Mouse (Mus musculus) Muller cell, postnatal 12 days (primary cell): ENCODE measurements at regions not wholly inside any gene's neighbourhood (a gene's known extent, or its start where the extent isn't known, plus 50 kb on each side); places are given as distances from the start of the nearest gene placed in this dataset.

Experiments
- DNase-seq: peaks from one replicate; pipeline ENCODE4 v3.0.0-alpha.2; 2015; ENCODE audit errors: inconsistent ontology term

DNA sequence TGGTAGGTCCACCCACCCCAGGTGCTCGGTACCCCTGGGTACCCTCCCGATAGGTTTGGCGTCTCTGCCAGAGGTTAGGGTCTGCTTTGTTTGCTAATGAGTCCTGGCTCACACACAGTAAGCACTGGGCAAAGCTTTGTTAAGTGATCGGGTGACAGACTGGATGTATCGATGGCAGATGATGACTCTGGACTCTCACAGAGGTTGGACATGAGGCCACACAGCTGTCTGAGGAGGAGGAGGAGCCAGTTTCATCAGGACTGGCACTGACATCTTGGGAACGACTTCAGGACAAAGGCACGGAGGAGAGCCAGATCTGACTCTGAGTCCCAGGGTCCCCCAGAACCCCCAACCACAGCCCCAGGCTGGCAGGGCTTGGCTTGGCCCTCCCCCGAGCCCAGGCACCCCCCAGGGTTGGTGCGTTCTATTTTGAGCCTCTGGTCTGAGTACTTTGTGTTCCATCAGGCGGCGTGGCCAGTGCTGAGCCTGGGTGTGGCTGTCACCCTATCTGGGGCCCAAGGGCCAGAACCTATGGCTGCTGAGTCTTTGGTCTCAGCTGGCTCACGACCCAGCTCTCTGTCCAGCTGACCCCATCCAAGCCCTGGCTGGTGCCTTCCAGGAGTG lies 67.6 kb upstream of the Tmem189 start:
- DNase-seq, result no peak

- DNase-seq, result no peak
Measured at GRCm38 (mm10) chr2:167756721-167757120, 67.1 kb upstream of the Tmem189 start.

GRCm38 (mm10) chr2:167754929-167755551 lies 65.4 kb upstream of the Tmem189 start:
- DNase-seq, result no peak

- no peak for DNase-seq
Measured at GRCm38 (mm10) chr2:167753898-167754297, 64.3 kb upstream of the Tmem189 start.

GRCm38 (mm10) chr2:167752805-167753556 lies 63.4 kb upstream of the Tmem189 start:
- peak; percentile 63 for DNase-seq

GRCm38 (mm10) chr2:167751585-167751984 lies 62.0 kb upstream of the Tmem189 start:
- no peak for DNase-seq

- DNase-seq, result no peak
Measured at GRCm38 (mm10) chr2:167748297-167748696, 58.7 kb upstream of the Tmem189 start.

- DNase-seq, result no peak
Measured at GRCm38 (mm10) chr2:167747164-167747843, 57.7 kb upstream of the Tmem189 start.

- DNase-seq, result no peak
Measured at GRCm38 (mm10) chr2:167746344-167746743, 56.7 kb upstream of the Tmem189 start.

- no peak for DNase-seq
Measured at GRCm38 (mm10) chr2:167745409-167745808, 55.8 kb upstream of the Tmem189 start.

DNA sequence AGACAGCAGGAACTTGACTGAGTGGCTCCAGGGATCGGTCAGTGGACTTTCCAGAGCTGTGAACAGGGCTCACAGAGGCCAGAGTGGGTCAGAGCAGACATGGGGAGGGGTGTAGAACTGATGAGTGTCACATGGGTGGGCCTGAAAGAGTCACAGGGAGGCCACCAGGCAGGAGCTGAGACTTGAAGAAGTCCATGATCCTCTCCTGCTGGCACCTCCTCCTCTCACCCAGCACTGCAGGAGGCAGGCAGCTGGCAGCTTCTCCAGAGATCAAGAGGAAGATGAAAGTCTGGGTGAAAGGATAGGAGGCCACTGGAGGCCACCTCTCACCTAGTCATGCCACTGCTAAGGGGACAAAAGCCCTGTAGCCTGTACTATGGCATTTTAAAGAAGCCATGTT lies 54.5 kb upstream of the Tmem189 start:
- no peak for DNase-seq

DNA sequence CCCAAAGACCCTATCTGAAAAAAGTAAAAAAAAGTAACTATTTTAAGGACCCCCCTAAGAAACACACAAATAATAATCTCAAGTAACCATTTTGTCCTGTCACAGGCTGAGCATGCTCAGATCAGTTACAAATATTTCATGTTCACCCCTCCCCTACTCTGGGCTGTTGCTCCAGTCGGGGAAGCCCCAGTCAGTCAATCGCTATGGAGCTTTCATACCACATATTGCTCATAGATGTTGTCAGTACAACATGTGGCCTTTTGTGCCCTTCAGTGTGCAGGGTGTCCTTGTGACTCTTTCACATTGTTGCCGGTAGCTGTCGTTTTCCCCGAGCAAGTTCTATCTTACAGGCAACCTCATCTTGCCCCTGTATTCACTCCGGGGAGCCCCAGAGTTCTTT lies 52.9 kb upstream of the Tmem189 start:
- DNase-seq, result no peak

- DNase-seq, result no peak
Measured at GRCm38 (mm10) chr2:167740516-167741189, 51.0 kb upstream of the Tmem189 start.
